Mouse (Mus musculus): ENCODE measurements around the gene BC017158.

GRCm38 (mm10) chr7:128319140-128319539, 21.2 kb upstream of the BC017158 start:
- TF ChIP-seq POLR2A (IDR thresholded peaks at IDR 0.05; ENCODE audit: extremely low read depth, insufficient read depth, low read length) (no peak), CTCF (IDR thresholded peaks at IDR 0.05; ENCODE audit: extremely low read depth, insufficient read depth, low read length) (no peak)

Measured in cortical plate, adult 2 months (tissue).